Mouse (Mus musculus) testis, adult 2 months (tissue): ENCODE results near the gene Pgpep1.

Experiments
- CTCF ChIP-seq: fragments of 200-500 bp; IDR thresholded peaks from 2 replicates; pipeline ENCODE4 v1.5.1; 2012; ENCODE audit warnings: low read depth, mild to moderate bottlenecking, inconsistent platforms, low read length, moderate library complexity; ENCODE audit not compliant: control insufficient read depth, insufficient read depth, insufficient replicate concordance
- POLR2A ChIP-seq: fragments of 200-500 bp; IDR thresholded peaks from 2 replicates; pipeline ENCODE4 v1.6.1; 2012; ENCODE audit warnings: low read depth, mild to moderate bottlenecking, inconsistent platforms, low read length, moderate library complexity; ENCODE audit not compliant: control insufficient read depth

- TF ChIP-seq CTCF = no peak
- no peak for TF ChIP-seq POLR2A
Measured at GRCm38 (mm10) chr8:70663691-70664090, 3.5 kb upstream of the Pgpep1 start.
